Mouse (Mus musculus) gastrocnemius, adult 18-20 months (tissue): ENCODE data around the gene Pdcd1lg2. TPM values are rescaled to one million over a fixed set of nuclear protein-coding genes. Genes with fewer than 3 reads are reported as not detected.

Experiments
- DNase-seq: peaks from one replicate; pipeline ENCODE4 v3.0.0; 2021; ENCODE audit warnings: low spot score
- total RNA-seq, 2 experiments: library from RNA; stranded (reverse); gene quantifications; 2 replicates each; pipeline ENCODE4 v1.2.3; 2021

The Pdcd1lg2 gene
- total RNA-seq, 2 experiments from 2014 or later, result not detected

DNA sequence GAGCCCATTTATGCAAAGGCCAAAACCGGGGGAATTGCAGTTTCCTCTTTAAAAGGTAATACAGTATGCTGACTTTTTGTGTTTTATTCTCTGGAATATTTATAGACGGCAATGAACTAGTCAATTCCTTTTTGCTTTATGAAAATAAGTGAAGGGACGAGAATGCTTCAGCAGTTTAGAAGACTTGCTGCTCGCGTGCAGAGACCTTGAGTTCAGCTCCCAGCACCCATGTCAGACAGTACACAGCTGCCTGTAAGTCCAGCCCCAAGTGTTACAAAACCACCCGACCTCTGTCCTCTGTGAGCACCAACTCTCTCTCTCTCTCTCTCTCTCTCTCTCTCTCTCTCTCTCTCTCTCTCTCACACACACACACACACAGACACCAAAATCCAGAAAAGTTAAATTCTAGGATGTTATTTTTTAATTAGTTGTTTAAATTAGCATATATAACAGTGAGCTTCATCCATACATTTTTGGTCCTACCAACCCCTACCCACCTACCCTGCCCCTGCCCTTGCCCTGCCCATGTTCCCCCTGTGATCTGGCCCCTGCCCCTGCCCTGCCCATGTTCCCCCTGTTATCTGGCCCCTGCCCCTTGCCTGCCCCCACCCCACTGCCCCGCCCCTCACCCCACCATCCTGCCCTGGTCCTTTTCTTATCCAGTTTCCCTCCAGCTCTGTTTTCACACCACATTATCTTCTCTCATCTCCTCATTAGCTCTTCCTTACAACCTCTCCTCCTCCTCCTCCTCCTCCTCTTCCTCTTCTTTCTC is 86.3 kb downstream of the Pdcd1lg2 start:
- DNase-seq, result no peak

DNA sequence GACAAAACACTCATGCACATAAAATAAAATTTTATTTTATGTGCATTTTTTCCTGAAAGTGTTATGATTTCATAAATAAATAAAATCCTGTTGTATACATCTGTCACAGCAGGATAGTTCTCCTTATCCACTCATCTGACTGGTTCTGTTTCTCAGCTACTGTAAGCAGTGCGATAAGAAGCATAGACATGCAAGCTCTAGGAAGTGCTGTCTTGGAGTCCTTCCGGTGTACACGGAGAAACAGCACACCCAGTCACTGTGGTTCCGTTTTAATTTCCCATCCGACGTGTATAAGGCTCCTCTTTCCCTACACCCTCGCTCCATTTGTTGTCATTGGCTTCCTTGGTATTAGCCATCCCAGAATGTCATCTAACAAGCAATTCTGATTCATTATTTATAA is 87.2 kb downstream of the Pdcd1lg2 start:
- no peak for DNase-seq

GRCm38 (mm10) chr19:29498842-29499456 is 88.2 kb downstream of the Pdcd1lg2 start:
- no peak for DNase-seq

- DNase-seq, result no peak
These were observed 89.6 kb downstream of the Pdcd1lg2 start for GRCm38 (mm10) chr19:29500333-29500732.

- DNase-seq, result no peak
These were observed 90.4 kb downstream of the Pdcd1lg2 start for GRCm38 (mm10) chr19:29501106-29501505.

GRCm38 (mm10) chr19:29501507-29501906 is 90.8 kb downstream of the Pdcd1lg2 start:
- DNase-seq, result peak; percentile 88

- no peak for DNase-seq
These were observed 93.4 kb downstream of the Pdcd1lg2 start for GRCm38 (mm10) chr19:29504131-29504530.

- DNase-seq, result no peak
These were observed 94.9 kb downstream of the Pdcd1lg2 start for GRCm38 (mm10) chr19:29505617-29506016.

GRCm38 (mm10) chr19:29508208-29508607 is 97.5 kb downstream of the Pdcd1lg2 start:
- DNase-seq, result peak; percentile 34

GRCm38 (mm10) chr19:29509857-29510256 is 99.1 kb downstream of the Pdcd1lg2 start:
- DNase-seq, result no peak

- no peak for DNase-seq
These were observed 101.1 kb downstream of the Pdcd1lg2 start for GRCm38 (mm10) chr19:29511826-29512225.

DNA sequence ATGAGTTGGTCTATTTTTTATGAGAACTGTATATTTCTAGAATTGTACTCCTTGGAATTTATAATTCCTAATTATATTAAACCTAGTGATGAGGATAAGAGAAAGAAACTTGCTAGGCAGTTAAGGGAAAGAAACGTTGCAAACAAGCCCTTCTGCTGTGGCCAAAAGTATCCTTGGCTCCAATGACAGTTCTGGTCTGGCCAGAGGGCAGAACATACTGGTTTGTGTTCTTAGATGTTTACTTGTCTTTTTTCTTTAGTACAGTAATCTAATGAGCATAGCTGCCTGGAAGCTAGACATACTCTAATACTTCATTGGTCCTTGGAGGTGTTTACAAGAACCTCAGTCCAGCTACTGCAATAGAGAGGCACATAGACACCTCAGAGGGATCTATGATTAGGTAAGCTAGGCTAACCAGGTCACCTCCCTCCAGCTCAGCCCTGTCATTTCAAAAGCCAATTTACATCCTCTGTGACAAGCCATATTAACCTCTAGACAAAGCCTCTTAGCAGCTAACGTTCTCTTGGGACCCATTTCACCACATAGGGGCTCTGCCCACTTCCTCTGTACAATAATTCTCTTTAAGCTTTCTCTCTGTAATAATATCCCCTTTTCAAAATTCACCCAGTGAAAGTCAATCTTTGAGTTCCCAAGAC is 102.5 kb downstream of the Pdcd1lg2 start:
- DNase-seq, result no peak

DNA sequence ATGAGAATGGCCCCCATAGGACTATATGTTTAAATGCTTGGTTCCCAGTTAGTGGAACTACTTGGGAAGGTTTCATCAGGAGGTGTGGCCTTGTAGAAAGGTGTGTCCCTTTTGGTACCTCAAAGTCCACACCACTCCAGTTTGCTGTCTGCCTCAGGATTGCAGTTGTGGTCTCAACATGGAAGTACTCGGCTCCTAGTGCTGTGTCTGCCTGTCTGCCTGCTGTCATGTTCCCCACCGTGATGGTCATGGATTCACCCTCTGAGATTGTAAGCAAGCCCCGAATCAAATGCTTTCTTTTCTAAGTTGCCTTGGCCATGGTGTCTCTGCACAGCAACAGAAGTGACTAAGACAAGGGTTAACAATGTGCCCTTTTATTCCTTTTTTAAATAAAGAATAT is 103.4 kb downstream of the Pdcd1lg2 start:
- DNase-seq, result no peak

DNA sequence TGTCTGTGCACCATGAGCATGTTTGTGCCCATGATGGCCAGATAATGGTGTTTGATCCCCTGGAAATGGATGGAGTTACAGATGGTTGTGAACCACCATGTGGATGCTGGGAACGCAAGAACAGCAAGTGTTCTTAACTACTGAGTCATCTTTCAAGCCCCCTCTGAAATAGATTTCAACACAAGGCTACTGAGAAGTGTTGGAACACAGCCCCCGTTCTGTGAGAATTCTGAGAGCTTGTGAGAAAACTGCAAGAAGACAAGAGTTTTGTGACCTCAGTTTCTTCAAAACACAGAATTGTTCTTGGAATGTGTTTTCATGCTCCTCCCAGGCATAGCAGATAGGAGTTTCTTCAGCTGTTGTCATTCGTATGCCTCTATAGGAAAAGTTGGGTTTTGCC is 104.7 kb downstream of the Pdcd1lg2 start:
- DNase-seq, result no peak

GRCm38 (mm10) chr19:29515991-29516390 is 105.3 kb downstream of the Pdcd1lg2 start:
- DNase-seq, result no peak

DNA sequence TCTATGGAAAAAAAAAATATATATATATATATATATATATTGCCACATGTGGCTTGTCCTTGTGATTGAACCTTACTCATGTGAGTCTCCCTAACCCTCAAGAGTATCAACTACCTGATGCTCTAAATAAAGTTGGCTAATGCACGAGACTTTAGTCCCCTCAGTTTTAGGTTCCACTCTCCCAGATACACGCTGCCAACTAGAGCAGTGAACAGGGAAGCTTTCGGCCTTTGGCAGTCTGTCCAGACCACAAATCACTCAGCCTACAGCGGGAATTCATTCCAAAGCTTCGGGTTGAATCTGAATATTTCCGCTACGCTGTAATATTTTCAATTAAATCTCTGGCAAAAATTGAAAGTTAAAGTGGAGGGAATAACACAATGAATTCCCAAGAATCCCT is 107.7 kb downstream of the Pdcd1lg2 start:
- peak; percentile 54 for DNase-seq

GRCm38 (mm10) chr19:29518922-29519321 is 108.2 kb downstream of the Pdcd1lg2 start:
- DNase-seq, result no peak

Other genes with a start within 250 kb of the Pdcd1lg2 start
- 10 to 100 TPM; 20.0 to 24.5 TPM for gene Jak2, start 159.1 kb upstream of the Pdcd1lg2 start, total RNA-seq
- gene Insl6, start 85.6 kb upstream of the Pdcd1lg2 start, total RNA-seq, result not detected
- not detected for gene Rln1, start 76.2 kb upstream of the Pdcd1lg2 start, total RNA-seq
- 10 to 100 TPM; 18.8 to 20.4 TPM for gene Plgrkt, start 43.5 kb upstream of the Pdcd1lg2 start, total RNA-seq
- gene Cd274, start 43.5 kb upstream of the Pdcd1lg2 start, total RNA-seq, result 1 to 10 TPM in 1 of 2 experiments, under 1 TPM in 1; 0.43 to 2.5 TPM
- 10 to 100 TPM; 25.6 to 28.0 TPM for gene Ric1, start 111.4 kb downstream of the Pdcd1lg2 start, total RNA-seq
- 1 to 10 TPM; 8.0 to 8.2 TPM for gene Ermp1, start 237.5 kb downstream of the Pdcd1lg2 start, total RNA-seq